Comparison of ENCODE assay signal across 25 mouse cellular contexts in genomic region chr6:127521176-127521575, GRCm38 (mm10). TPM values are rescaled to one million over a fixed set of nuclear protein-coding genes. Genes with fewer than 3 reads are reported as not detected.
DNase-seq lines count a peak whose midpoint lies in the region; ATAC-seq and TF ChIP-seq lines count a peak whose summit lies in the region.
"Had no signal": no experiment of that assay in that cellular context is flagged by ENCODE, and none has a peak within 500 bp of the region (broad histone marks: within the 10 kb centered on the region; RNA-seq: fewer than 3 reads in every experiment).

No protein-coding gene starts in this region.

- WGBS in kidney, postnatal 0 days: 41% methylated on average over 8 of the region's 8 CpGs

- no peak overlapping the region for H3K9ac ChIP-seq in kidney, postnatal 0 days (ENCODE audit: low read depth, low read length)
- H3K9ac ChIP-seq: embryonic facial prominence, embryonic 12.5 days; forebrain, embryonic 12.5 days; hindbrain, embryonic 15.5 days; liver, embryonic 13.5 days; neural tube, embryonic 15.5 days had no signal

- no peak for ATAC-seq in kidney, postnatal 0 days (replicated peaks; ENCODE audit: low FRiP score, low read depth)
- peak; percentile 62 for ATAC-seq in common myeloid progenitor, adult 5-6 weeks (replicated peaks; ENCODE audit: low read depth, poor library complexity, severe bottlenecking)
- peak; percentile 37; the same call in 1 of the 2 replicates for ATAC-seq in megakaryocyte-erythroid progenitor cell, adult 5-6 weeks (replicated peaks; ENCODE audit: low FRiP score, low TSS enrichment, poor library complexity, severe bottlenecking)
- ATAC-seq in erythroid progenitor cell, adult 5-6 weeks (replicated peaks; ENCODE audit: low FRiP score, poor library complexity, severe bottlenecking): no peak
- ATAC-seq: activated CD4-positive, CD25-positive, alpha-beta regulatory T cell, adult 4 months had no signal

- no peaks in the 10 kb centered on the region for H3K36me3 ChIP-seq in kidney, postnatal 0 days (ENCODE audit: insufficient read depth, low read length)
- H3K36me3 ChIP-seq: embryonic facial prominence, embryonic 12.5 days; forebrain, embryonic 12.5 days; hindbrain, embryonic 15.5 days; liver, embryonic 13.5 days; midbrain, embryonic 10.5 days; neural tube, embryonic 15.5 days had no signal

- H3K4me1 ChIP-seq in kidney, postnatal 0 days (replicated peaks; ENCODE audit: insufficient read depth, low read length): 0 out of 2 replicates have a peak, but pooled peaks cover 4% of the 10 kb centered on the region
- H3K4me1 ChIP-seq: embryonic facial prominence, embryonic 12.5 days; forebrain, embryonic 12.5 days; hindbrain, embryonic 15.5 days; liver, embryonic 13.5 days; midbrain, embryonic 10.5 days; neural tube, embryonic 15.5 days had no signal

- H3K27me3 ChIP-seq in kidney, postnatal 0 days (ENCODE audit: insufficient read depth, low read length): no peaks in the 10 kb centered on the region
- H3K27me3 ChIP-seq: embryonic facial prominence, embryonic 12.5 days; forebrain, embryonic 12.5 days; hindbrain, embryonic 15.5 days; liver, embryonic 13.5 days had no signal

- H3K4me2 ChIP-seq in kidney, postnatal 0 days (ENCODE audit: low read length): no peak overlapping the region
- H3K4me2 ChIP-seq: embryonic facial prominence, embryonic 12.5 days; forebrain, embryonic 12.5 days; hindbrain, embryonic 15.5 days; liver, embryonic 13.5 days; neural tube, embryonic 15.5 days had no signal

- no peak overlapping the region for H3K27ac ChIP-seq in kidney, postnatal 0 days
- H3K27ac ChIP-seq: embryonic facial prominence, embryonic 12.5 days; forebrain, embryonic 12.5 days; hindbrain, embryonic 15.5 days; liver, embryonic 13.5 days; midbrain, embryonic 10.5 days; neural tube, embryonic 15.5 days had no signal

- H3K9me3 ChIP-seq in kidney, postnatal 0 days (replicated peaks; ENCODE audit: low read length): no peaks in the 10 kb centered on the region
- H3K9me3 ChIP-seq: embryonic facial prominence, embryonic 12.5 days; forebrain, embryonic 12.5 days; hindbrain, embryonic 15.5 days; liver, embryonic 13.5 days; midbrain, embryonic 10.5 days; neural tube, embryonic 15.5 days had no signal

- no peak overlapping the region for H3K4me3 ChIP-seq in kidney, postnatal 0 days (replicated peaks; ENCODE audit: low read depth, low read length)
- H3K4me3 ChIP-seq: embryonic facial prominence, embryonic 12.5 days; forebrain, embryonic 12.5 days; hindbrain, embryonic 15.5 days; liver, embryonic 13.5 days; midbrain, embryonic 10.5 days; neural tube, embryonic 15.5 days had no signal

- TF ChIP-seq CTCF in kidney, postnatal 0 days (IDR thresholded peaks at IDR 0.05; ENCODE audit: low read depth): no peak

- peak; percentile 50 to 56 for DNase-seq in cerebellum, postnatal 10 days
- no peak for DNase-seq in cerebellum, adult 9-10 months
- DNase-seq in kidney, postnatal 0 days (ENCODE audit: low spot score): peak; percentile 44
- no peak for DNase-seq in kidney, postnatal 10 days
- no peak for DNase-seq in B cell, adult 2 months
- DNase-seq: adrenal gland, postnatal 14 days; cerebellum, adult 8-10 months; gastrocnemius, postnatal 36 days; heart, postnatal 4 days; liver, embryonic 13.5 days; lung, adult 2 months; lung, postnatal 14 days; right cerebral cortex, adult 18-20 months; right cerebral cortex, postnatal 4 days; thymus, adult 18-20 months; thymus, postnatal 36 days had no signal

RNA-seq across cellular contexts. Expression of gene Cracr2a, which starts 40.0 kb away (rescaled TPM):
- polyA plus RNA-seq in kidney, postnatal 0 days (2015; fragmentation: Nextera tagmentation; extraction: Ambion mirVana): 0.83 and 0.96 TPM in 2 replicates
- 6.4 and 11.6 TPM in 2 replicates for total RNA-seq in common myeloid progenitor, adult 5-6 weeks (2017)
- total RNA-seq in megakaryocyte-erythroid progenitor cell, adult 5-6 weeks (2014; fragmentation: Nextera tagmentation): 6.5 and 8.9 TPM in 2 replicates
- total RNA-seq in megakaryocyte-erythroid progenitor cell, adult 5-6 weeks (2017): 5.2 and 8.8 TPM in 2 replicates
- 1.4 and 2.9 TPM in 2 replicates for total RNA-seq in erythroid progenitor cell, adult 5-6 weeks (2015; ENCODE audit: low replicate concordance)
- 5.8 and 7.0 TPM in 2 replicates for total RNA-seq in erythroid progenitor cell, adult 5-6 weeks (2017; ENCODE audit: low replicate concordance)

Comparison
In these comparisons a context has a peak if more than half of its experiments do, and no peak if none do; other contexts are left out.
1. DNase-seq: peak in cerebellum, postnatal 10 days (2 of 2) and kidney, postnatal 0 days (single experiment); none in cerebellum, adult 9-10 months (single experiment), kidney, postnatal 10 days (single experiment) and B cell, adult 2 months (0 of 2).
2. ATAC-seq: peak in common myeloid progenitor, adult 5-6 weeks (single experiment) and megakaryocyte-erythroid progenitor cell, adult 5-6 weeks (single experiment); none in kidney, postnatal 0 days (single experiment) and erythroid progenitor cell, adult 5-6 weeks (single experiment).